Mouse (Mus musculus) hindbrain, embryonic 15.5 days (tissue): ENCODE measurements around the gene Nlrp3. TPM values are rescaled to one million over a fixed set of nuclear protein-coding genes. Genes with fewer than 3 reads are reported as not detected.
"Not testable (repeated sequence)": the region's sequence is repeated elsewhere in the genome, so short reads cannot be mapped to it uniquely, and the experiment has no call there.

ENCODE experiments used
- ATAC-seq: fragments of 200-750 bp; cut with Nextera tagmentation; 2 replicates; pipeline ENCODE4 v1.8.0; 2017; ENCODE audit warnings: low read depth, moderate number of reproducible peaks, moderate TSS enrichment; ENCODE audit not compliant: low FRiP score
- H3K27ac ChIP-seq: fragments of 300-500 bp; sonication (generic); replicated peaks from 2 replicates; pipeline ENCODE4 v1.5.1; 2015; ENCODE audit warnings: mild to moderate bottlenecking, inconsistent platforms
- H3K27me3 ChIP-seq: fragments of 300-500 bp; sonication (generic); 2 replicates; pipeline ENCODE4 v1.6.1; 2015; ENCODE audit warnings: control low read depth, inconsistent platforms
- H3K36me3 ChIP-seq: fragments of 300-500 bp; sonication (generic); 2 replicates; pipeline ENCODE4 v1.6.1; 2015; ENCODE audit warnings: control low read depth, inconsistent platforms
- H3K4me1 ChIP-seq: fragments of 300-500 bp; sonication (generic); replicated peaks from 2 replicates; pipeline ENCODE4 v1.6.1; 2015; ENCODE audit warnings: control low read depth, inconsistent platforms
- H3K4me2 ChIP-seq: fragments of 300-500 bp; sonication (generic); 2 replicates; pipeline ENCODE4 v1.6.1; 2015; ENCODE audit warnings: moderate library complexity, mild to moderate bottlenecking, inconsistent platforms
- H3K4me3 ChIP-seq: fragments of 300-500 bp; sonication (generic); 2 replicates; pipeline ENCODE4 v1.5.1; 2015; ENCODE audit warnings: mild to moderate bottlenecking, inconsistent platforms
- H3K9ac ChIP-seq: fragments of 300-500 bp; sonication (generic); 2 replicates; pipeline ENCODE4 v1.6.1; 2015; ENCODE audit warnings: inconsistent platforms
- H3K9me3 ChIP-seq: fragments of 300-500 bp; sonication (generic); 2 replicates; pipeline ENCODE4 v1.6.1; 2016; ENCODE audit warnings: control low read depth, inconsistent platforms
- WGBS: fragments of 180-500 bp; shearing (Covaris S2); methylation state at CpG from one replicate; pipeline ENCODE4 v1.1.7; 2015; 5-methylcytosine and 5-hydroxymethylcytosine counted together
- polyA plus RNA-seq: library from polyadenylated mRNA; unstranded; fragments of >200 nt; fragmentation: Nextera tagmentation; extraction: Ambion mirVana; gene quantifications from 2 replicates; pipeline ENCODE4 v1.2.1, GENCODE M21; 2015

Nlrp3 gene
- polyA plus RNA-seq, 1 experiment from 2014 or later, result 0.23 TPM

DNA sequence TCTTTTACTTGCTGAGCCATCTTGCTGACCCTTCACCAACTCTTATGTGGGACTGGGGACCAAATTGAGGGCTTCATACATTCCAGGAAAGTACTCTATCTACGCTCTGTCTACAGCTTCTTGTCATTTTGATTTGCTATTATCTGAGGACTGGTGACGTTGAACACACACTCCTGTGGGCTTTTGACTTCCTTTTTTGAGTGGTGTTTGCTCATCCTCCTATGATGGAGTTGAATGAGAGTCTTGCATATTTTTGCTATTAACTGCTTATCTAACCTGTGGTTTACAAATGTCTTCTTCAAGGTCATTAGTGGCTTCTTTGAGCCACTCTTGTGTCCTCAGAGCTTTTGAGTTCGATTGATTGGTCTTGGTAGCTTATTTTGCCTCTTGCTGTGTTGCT is 1.2 kb upstream of the Nlrp3 start:
- no peaks in the 10 kb centered on the region for H3K27me3 ChIP-seq
- H3K27ac ChIP-seq, result no peak overlapping the region
- ATAC-seq, result no peak
- 82% methylated on average over 3 of the region's 3 CpGs for WGBS
- H3K9ac ChIP-seq, result no peak overlapping the region
- no peaks in the 10 kb centered on the region for H3K36me3 ChIP-seq
- H3K4me3 ChIP-seq, result no peak overlapping the region
- H3K4me2 ChIP-seq, result no peak overlapping the region
- H3K4me1 ChIP-seq, result no peaks in the 10 kb centered on the region; the same call in 1 of the 2 replicates
- H3K9me3 ChIP-seq, result no peaks in the 10 kb centered on the region

DNA sequence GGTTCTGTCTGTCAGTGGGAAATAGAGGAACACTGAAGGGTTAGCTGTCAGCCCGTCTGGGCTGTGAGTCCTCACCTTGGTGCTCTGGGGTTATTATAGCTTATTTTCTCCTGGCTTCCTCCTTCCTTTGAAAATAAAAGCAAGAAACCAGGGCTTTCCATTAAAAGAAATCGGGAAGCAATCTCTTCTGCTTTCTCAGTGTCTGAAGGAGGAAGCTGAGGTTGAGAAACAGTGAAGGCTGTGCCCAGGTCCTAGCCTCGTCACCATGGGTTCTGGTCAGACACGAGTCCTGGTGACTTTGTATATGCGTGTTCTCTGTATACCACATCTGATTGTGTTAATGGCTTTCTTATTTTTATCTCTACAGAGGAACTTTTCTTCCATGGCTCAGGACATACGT is 1.1 kb downstream of the Nlrp3 start:
- Histone ChIP-seq H3K9ac (no peak overlapping the region), H3K27ac (no peak overlapping the region), H3K36me3 (no peaks in the 10 kb centered on the region), H3K4me3 (no peak overlapping the region), H3K9me3 (no peaks in the 10 kb centered on the region), H3K4me2 (no peak overlapping the region), H3K4me1 (no peaks in the 10 kb centered on the region; the same call in 1 of the 2 replicates), H3K27me3 (no peaks in the 10 kb centered on the region)
- 84% methylated on average over 6 of the region's 6 CpGs for WGBS
- ATAC-seq, result no peak

DNA sequence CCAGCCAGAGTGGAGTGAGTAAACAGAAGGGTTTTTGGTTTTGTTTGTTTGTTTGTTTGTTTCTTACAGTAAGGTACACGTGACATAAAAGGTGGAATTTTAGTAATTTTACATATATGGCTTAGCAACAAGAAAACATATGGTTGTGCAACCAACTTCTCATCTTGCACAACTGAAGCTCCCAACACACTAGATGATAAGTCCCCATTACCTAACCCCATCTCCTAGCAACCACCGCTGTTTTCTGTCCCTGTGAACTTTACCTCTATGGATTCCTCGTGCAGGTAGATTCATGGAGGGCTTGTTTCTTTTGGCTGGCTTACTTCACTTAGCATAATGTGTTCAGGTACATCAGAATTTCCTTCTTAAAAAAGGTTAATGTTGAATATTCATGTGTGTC is 2.0 kb downstream of the Nlrp3 start:
- Histone ChIP-seq H3K4me2 (no peak overlapping the region), H3K27ac (no peak overlapping the region), H3K4me1 (no peaks in the 10 kb centered on the region; the same call in 1 of the 2 replicates), H3K27me3 (no peaks in the 10 kb centered on the region), H3K36me3 (no peaks in the 10 kb centered on the region), H3K9ac (no peak overlapping the region), H3K9me3 (no peaks in the 10 kb centered on the region), H3K4me3 (no peak overlapping the region)
- 83% methylated on average over 3 of the region's 3 CpGs for WGBS
- no peak for ATAC-seq

DNA sequence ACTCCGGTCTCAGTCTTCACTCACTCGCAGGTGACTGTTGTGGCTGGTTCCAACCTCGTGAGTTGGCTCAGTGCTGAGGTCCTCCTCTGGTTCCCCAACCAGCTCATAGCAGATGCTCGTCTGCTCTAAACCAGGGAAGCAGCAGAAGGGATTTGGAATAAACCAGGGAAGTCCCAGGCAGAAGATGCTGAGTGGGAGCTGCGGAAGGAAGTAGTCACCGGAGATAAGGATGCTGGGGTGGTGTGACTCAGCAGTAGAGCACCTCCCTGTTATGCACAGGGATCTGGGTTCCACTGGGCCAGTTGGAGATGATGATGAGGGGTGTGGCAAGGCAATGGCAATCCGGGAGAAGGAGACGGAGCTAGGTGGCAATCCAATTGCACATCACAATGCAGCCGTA is 2.6 kb downstream of the Nlrp3 start:
- Histone ChIP-seq H3K4me1 (no peaks in the 10 kb centered on the region), H3K4me2 (no peak overlapping the region), H3K27me3 (no peaks in the 10 kb centered on the region), H3K4me3 (no peak overlapping the region), H3K36me3 (no peaks in the 10 kb centered on the region), H3K9me3 (no peaks in the 10 kb centered on the region), H3K27ac (no peak overlapping the region), H3K9ac (no peak overlapping the region)
- 92% methylated on average over 9 of the region's 9 CpGs for WGBS
- ATAC-seq, result no peak

DNA sequence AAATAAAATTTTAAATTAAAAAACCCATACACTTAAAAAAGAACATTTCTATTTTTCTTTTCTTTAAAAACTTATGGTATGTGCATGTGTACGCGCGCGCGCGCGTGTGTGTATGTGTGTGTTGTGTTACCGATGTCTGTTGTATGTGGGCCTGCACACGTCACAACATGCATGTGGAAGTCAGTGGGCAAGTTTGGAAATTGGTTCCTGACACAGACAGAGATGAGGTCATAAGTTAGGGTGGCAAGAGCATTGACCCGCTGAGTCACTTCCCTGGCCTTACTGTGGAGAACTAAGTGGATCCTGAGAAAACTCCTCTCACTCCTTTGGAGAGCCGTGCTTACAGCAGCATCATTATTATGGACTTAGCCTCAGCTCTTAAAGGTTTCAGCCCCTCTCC is 12.8 kb downstream of the Nlrp3 start:
- no peak overlapping the region for H3K27ac ChIP-seq
- H3K4me1 ChIP-seq, result no peaks in the 10 kb centered on the region
- no peaks in the 10 kb centered on the region for H3K36me3 ChIP-seq
- 94% methylated on average over 11 of the region's 11 CpGs for WGBS
- H3K27me3 ChIP-seq, result no peaks in the 10 kb centered on the region
- no peaks in the 10 kb centered on the region for H3K9me3 ChIP-seq
- no peak for ATAC-seq
- no peak overlapping the region for H3K4me2 ChIP-seq
- no peak overlapping the region for H3K4me3 ChIP-seq
- no peak overlapping the region for H3K9ac ChIP-seq

DNA sequence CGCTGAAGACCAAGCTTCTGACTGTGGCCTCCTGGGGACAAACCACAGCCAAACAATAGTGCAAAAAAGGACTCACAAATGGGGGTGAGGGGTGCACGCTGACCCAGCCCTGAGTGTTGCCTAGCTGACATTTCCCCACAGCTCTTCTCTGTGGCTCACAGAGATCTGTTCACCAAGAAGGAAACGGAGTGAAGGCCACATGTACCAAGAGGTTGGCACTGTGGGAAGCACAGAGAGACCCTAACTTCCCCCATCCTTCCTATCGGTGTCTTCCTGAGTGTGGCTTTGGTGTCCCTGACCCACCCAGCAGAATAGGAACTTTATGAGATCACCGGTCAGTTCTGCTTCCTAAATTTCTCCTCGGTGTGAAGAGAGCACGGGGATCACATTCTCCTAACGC is 13.2 kb downstream of the Nlrp3 start:
- no peak overlapping the region for H3K4me2 ChIP-seq
- WGBS, result 79% methylated on average over 8 of the region's 8 CpGs
- H3K27me3 ChIP-seq, result no peaks in the 10 kb centered on the region
- no peak overlapping the region for H3K27ac ChIP-seq
- H3K4me3 ChIP-seq, result no peak overlapping the region
- H3K9ac ChIP-seq, result no peak overlapping the region
- ATAC-seq, result no peak
- no peaks in the 10 kb centered on the region for H3K4me1 ChIP-seq
- no peaks in the 10 kb centered on the region for H3K9me3 ChIP-seq
- H3K36me3 ChIP-seq, result no peaks in the 10 kb centered on the region

DNA sequence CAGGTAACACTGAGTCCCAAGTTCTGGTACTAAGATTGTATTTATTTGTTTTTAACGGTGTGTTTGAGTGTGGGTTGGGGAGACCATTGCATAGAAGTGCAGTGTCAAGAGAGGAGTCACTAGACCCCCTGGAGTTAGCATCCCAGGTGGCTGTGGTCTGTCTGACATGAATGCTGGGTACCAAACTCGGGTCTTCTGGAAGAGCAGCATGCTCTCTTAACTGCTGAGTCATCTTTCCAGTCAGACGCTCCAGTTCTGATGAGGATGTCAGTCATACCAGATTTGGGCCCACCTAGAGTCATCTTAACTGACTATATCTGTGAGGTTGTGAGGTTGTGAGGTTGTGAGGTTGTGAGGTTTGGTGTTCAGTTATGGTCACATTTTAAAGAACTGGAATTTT is 19.5 kb downstream of the Nlrp3 start:
- no peak overlapping the region for H3K9ac ChIP-seq
- H3K27me3 ChIP-seq, result no peaks in the 10 kb centered on the region
- ATAC-seq, result no peak
- H3K4me2 ChIP-seq, result no peak overlapping the region
- no peaks in the 10 kb centered on the region for H3K4me1 ChIP-seq
- WGBS, result 79% methylated on average over 3 of the region's 3 CpGs
- no peaks in the 10 kb centered on the region for H3K9me3 ChIP-seq
- no peak overlapping the region for H3K27ac ChIP-seq
- H3K4me3 ChIP-seq, result no peak overlapping the region
- no peaks in the 10 kb centered on the region for H3K36me3 ChIP-seq

DNA sequence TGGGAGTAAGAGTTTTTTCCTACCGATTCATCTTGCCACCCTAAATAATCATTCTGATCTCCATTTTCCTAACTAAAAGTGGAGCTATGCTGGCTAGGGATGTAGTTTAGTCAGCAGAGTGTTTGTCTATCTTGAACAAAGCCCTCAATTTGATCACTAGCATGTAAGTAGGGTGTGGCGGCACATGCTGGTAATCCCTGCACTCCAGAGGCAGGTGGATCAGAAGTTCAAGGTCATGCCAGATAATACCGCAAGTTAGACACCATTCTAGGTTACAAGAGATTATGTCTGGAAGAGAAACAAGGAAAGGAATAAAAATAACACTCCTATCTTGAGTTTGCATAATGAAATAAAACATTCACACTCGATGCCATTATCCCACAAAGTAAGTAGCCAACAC is 21.0 kb downstream of the Nlrp3 start:
- H3K4me1 ChIP-seq, result no peaks in the 10 kb centered on the region
- H3K27ac ChIP-seq, result no peak overlapping the region
- no peak overlapping the region for H3K4me2 ChIP-seq
- WGBS, result 95% methylated on average over 4 of the region's 4 CpGs
- ATAC-seq, result no peak
- H3K36me3 ChIP-seq, result no peaks in the 10 kb centered on the region
- H3K27me3 ChIP-seq, result no peaks in the 10 kb centered on the region
- no peak overlapping the region for H3K4me3 ChIP-seq
- no peaks in the 10 kb centered on the region for H3K9me3 ChIP-seq
- no peak overlapping the region for H3K9ac ChIP-seq

DNA sequence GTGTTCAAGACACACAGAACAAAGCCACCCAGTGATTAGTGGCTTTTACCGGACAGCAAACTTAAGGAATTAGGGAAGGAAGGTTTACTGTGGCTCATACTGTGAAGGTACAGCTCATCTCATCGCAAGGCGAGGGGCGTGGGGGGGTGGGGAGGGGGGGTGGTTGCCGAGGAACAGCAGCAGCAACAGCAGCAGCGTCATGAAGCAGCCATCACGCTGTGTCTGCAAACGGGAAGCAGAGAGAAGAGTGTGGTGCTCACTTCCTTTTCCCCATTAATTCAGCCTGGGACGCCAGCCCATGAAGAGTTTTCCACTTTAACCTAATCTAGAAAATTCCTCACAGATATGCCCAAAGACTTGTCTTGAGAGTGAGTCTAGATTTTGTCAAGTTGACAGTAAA is 21.5 kb downstream of the Nlrp3 start:
- H3K4me1 ChIP-seq, result no peaks in the 10 kb centered on the region
- H3K36me3 ChIP-seq, result no peaks in the 10 kb centered on the region
- no peak overlapping the region for H3K27ac ChIP-seq
- no peak overlapping the region for H3K4me3 ChIP-seq
- WGBS, result 70% methylated on average over 9 of the region's 9 CpGs
- no peaks in the 10 kb centered on the region for H3K9me3 ChIP-seq
- H3K9ac ChIP-seq, result no peak overlapping the region
- ATAC-seq, result no peak
- no peaks in the 10 kb centered on the region for H3K27me3 ChIP-seq
- H3K4me2 ChIP-seq, result no peak overlapping the region

DNA sequence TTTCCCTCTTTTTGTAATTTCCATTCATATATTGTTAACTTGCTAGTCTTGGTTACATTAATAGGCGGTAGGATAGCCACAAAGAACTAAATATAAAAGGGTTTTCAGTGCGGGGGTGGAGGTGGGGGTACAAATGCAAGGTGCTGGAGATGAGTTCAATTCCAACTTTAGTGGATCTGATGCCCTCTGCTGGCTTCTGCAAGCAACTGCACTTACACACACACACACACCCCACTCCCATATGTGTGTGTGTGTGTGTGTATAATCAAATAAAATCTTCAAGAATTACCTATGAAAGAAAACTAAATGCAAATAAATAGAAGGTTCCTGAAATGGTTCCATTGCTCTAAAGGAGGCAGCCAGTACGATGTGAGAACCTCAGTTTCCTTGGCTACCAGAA is 27.9 kb downstream of the Nlrp3 start:
- H3K9me3 ChIP-seq, result no peaks in the 10 kb centered on the region
- H3K27ac ChIP-seq, result no peak overlapping the region
- ATAC-seq, result no peak
- no peaks in the 10 kb centered on the region for H3K36me3 ChIP-seq
- no peak overlapping the region for H3K9ac ChIP-seq
- no peak overlapping the region for H3K4me2 ChIP-seq
- 65% methylated on average over 3 of the region's 3 CpGs for WGBS
- no peaks in the 10 kb centered on the region for H3K27me3 ChIP-seq
- no peaks in the 10 kb centered on the region for H3K4me1 ChIP-seq
- H3K4me3 ChIP-seq, result no peak overlapping the region

DNA sequence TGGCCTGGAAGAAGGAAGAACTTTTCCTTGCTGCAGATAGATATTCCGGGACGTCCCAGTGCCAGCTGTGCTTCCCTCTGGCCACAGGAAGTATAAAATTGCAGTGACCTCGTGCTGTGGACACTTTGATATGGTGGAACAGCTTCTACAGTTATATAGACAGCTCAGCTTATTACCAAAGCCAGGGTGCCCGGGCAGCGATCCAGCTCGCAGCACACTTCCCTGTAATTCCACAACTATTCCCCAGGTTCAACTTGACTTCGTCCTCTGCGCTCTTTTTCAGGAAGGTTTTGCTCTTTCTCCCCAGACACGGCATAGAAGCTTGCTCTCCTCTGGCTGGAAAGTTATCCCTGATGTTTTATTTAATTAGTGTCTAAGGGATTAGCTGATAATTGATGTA is 34.4 kb downstream of the Nlrp3 start:
- Histone ChIP-seq H3K27me3 (no peaks in the 10 kb centered on the region), H3K9me3 (no peaks in the 10 kb centered on the region), H3K9ac (no peak overlapping the region), H3K36me3 (no peaks in the 10 kb centered on the region), H3K27ac (no peak overlapping the region), H3K4me3 (no peak overlapping the region), H3K4me2 (no peak overlapping the region), H3K4me1 (no peaks in the 10 kb centered on the region)
- WGBS, result 68% methylated on average over 9 of the region's 9 CpGs
- no peak for ATAC-seq

DNA sequence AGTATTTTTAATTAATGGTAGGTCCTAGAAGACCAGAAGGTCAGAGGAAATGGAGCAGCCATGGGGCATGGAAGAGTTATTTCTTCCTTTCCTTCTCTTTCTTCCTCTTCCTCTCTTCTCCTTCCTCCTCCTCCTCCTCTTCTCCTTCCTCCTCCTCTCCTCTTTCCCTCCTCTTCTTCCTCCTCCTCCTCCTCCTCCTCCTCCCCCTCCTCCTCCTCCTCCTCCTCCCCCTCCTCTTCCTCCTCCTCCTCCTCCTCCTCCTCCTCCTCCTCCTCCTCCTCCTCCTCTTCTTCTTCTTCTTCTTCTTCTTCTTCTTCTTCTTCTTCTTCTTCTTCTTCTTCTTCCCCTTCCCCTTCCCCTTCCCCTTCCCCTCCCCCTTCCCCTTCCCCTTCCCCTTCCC is 34.8 kb downstream of the Nlrp3 start, which contains the start of gene Olfr222:
TSS of gene Olfr222 (minus strand) at position 101 of the 400 bp plus-strand sequence.
- H3K9ac ChIP-seq, H3K36me3 ChIP-seq, ATAC-seq, H3K27ac ChIP-seq, H3K4me3 ChIP-seq, H3K4me1 ChIP-seq, H3K27me3 ChIP-seq, H3K9me3 ChIP-seq, H3K4me2 ChIP-seq: not testable (repeated sequence)

DNA sequence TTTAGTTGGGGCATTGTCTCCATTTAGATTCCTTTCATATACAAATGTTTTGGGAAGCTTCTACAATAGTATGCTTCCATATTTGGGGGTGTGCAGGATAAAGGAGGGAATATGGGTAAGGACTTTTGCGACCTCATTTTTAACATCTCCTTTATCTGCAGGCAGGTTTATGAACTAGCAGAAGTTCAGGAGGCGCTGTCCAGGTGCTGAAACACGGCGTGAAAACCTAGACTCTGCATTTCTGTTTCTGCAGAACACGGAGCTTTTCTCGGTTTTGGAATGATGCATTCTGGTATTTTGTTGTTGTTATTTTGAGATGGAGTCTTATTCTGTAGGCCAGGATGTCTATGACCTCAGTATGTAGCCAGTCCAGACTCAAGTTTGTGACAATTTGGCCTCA is 43.2 kb downstream of the Nlrp3 start:
- Histone ChIP-seq H3K27me3 (no peaks in the 10 kb centered on the region), H3K4me3 (no peak overlapping the region), H3K36me3 (no peaks in the 10 kb centered on the region), H3K4me2 (no peak overlapping the region), H3K9ac (no peak overlapping the region), H3K9me3 (no peaks in the 10 kb centered on the region), H3K4me1 (no peaks in the 10 kb centered on the region), H3K27ac (no peak overlapping the region)
- no peak for ATAC-seq
- WGBS, result 36% methylated on average over 6 of the region's 6 CpGs
